In the genomic region with DNA sequence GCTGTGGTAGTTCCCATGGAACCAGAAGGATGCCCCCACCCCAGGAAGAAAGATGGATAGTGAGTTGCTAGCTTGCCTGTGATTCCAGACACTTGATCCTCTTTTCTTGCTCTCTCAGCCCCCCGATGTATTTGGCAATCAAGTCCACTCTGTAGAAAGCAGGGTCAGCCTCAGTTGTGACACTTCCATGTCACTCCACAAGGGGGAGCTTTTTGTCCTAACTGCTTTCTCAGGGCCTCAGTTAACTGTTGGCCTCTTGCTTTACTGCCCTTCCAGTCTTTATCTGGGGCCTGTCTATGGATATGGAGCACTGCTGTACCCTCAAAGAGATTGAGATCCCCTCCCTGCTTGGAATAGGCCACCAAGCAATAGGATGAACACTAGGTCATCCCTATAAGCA, we compare ENCODE assay signal across 8 mouse cellular contexts. TPM values are rescaled to one million over a fixed set of nuclear protein-coding genes. Genes with fewer than 3 reads are reported as not detected.
DNase-seq lines count a peak whose midpoint lies in the region; TF ChIP-seq lines count a peak whose summit lies in the region.
"Had no signal": no experiment of that assay in that cellular context is flagged by ENCODE, and none has a peak within 500 bp of the region (broad histone marks: within the 10 kb centered on the region; RNA-seq: fewer than 3 reads in every experiment).

No protein-coding gene starts in this region.

- dilution Hi-C loops in CH12.LX (cut with MboI; ENCODE audit: extremely low pct_ligation_motif_present, extremely low pct_unique_long_range_greater_than_20kb, low sequenced_read_pairs) = no loop called here

- H3K27me3 ChIP-seq in kidney, adult 2 months (replicated peaks; ENCODE audit: control insufficient read depth, insufficient read depth, low read length) = no peaks in the 10 kb centered on the region
- H3K27me3 ChIP-seq in CH12.LX (replicated peaks) = no peaks in the 10 kb centered on the region
- H3K27me3 ChIP-seq: limb, embryonic 15.5 days had no signal

- in situ Hi-C loops in CH12.LX (cut with MboI; ENCODE audit: low pct_ligation_motif_present, low pct_unique_long_range_greater_than_20kb, low sequenced_read_pairs) = no loop called here

- no peak overlapping the region for H3K4me2 ChIP-seq in CH12.LX (ENCODE audit: insufficient read depth, low read depth, poor library complexity, severe bottlenecking)
- H3K4me2 ChIP-seq: limb, embryonic 15.5 days had no signal

- no peak overlapping the region for H3K4me3 ChIP-seq in kidney, adult 2 months (ENCODE audit: insufficient read depth, low read depth, low read length)
- H3K4me3 ChIP-seq in CH12.LX (replicated peaks in 1 of 3; ENCODE audit: low read depth in 2 of 3, low read length in 2 of 3, poor library complexity in 1 of 3) = no peak overlapping the region
- H3K4me3 ChIP-seq: limb, embryonic 15.5 days had no signal

- peak; percentile 51 for TF ChIP-seq RAD21 in CH12.LX (IDR thresholded peaks at IDR 0.05; ENCODE audit: low read depth, low read length)

- H3K9me3 ChIP-seq in CH12.LX (replicated peaks; ENCODE audit: low read length) = no peaks in the 10 kb centered on the region
- H3K9me3 ChIP-seq: limb, embryonic 15.5 days had no signal

- no peak overlapping the region for H3K9ac ChIP-seq in CH12.LX (ENCODE audit: insufficient read depth, low read depth)
- H3K9ac ChIP-seq: limb, embryonic 15.5 days had no signal

- TF ChIP-seq POLR2A in kidney, adult 2 months (IDR thresholded peaks at IDR 0.05; ENCODE audit: low read depth, low read length) = no peak
- no peak for TF ChIP-seq POLR2A in CH12.LX (IDR thresholded peaks at IDR 0.05; ENCODE audit: low read depth, low read length)

- H3K4me1 ChIP-seq in kidney, adult 2 months (ENCODE audit: control insufficient read depth, insufficient read depth, low read length) = peaks cover 13% of the 10 kb centered on the region
- H3K4me1 ChIP-seq in CH12.LX (ENCODE audit: control insufficient read depth in 1 of 2, insufficient read depth in 2 of 2) = peaks cover 7 to 27% of the 10 kb centered on the region in 2 experiments

- H3K79me2 ChIP-seq in CH12.LX (replicated peaks; ENCODE audit: control insufficient read depth, extremely low read depth, insufficient read depth, poor library complexity, severe bottlenecking) = peaks cover 12% of the 10 kb centered on the region

- TF ChIP-seq EP300 in CH12.LX (IDR thresholded peaks at IDR 0.05; ENCODE audit: low read length) = no peak

- WGBS in kidney, adult 2 months = 40% methylated on average over 1 of the region's 1 CpGs

- DNase-seq in kidney, adult 2 months = peak; percentile 43
- no peak for DNase-seq in kidney, adult 8-10 months
- DNase-seq in A20 (ENCODE audit: low read depth, low spot score) (peak; percentile 63), CH12.LX (ENCODE audit: extremely low read depth) (peak; percentile 68)
- DNase-seq in embryo, embryonic 9.5 days (ENCODE audit: extremely low spot score) = peak; percentile 44
- peak; percentile 72 for DNase-seq in retina, postnatal 1 day
- DNase-seq in layer of hippocampus, adult 9-11 months = no peak

- peak; percentile 65 for TF ChIP-seq CTCF in kidney, adult 2 months (conservative IDR thresholded peaks at IDR 0.05; ENCODE audit: insufficient read depth, insufficient read length, low read depth, low read length)
- peak; percentile 80 for TF ChIP-seq CTCF in CH12.LX (conservative IDR thresholded peaks at IDR 0.05 in 1 of 2, IDR thresholded peaks at IDR 0.05 in 1 of 2; ENCODE audit: low read depth in 2 of 2, low read length in 2 of 2)

- H3K36me3 ChIP-seq in kidney, adult 2 months (ENCODE audit: control insufficient read depth, insufficient read depth, low read length) = no peaks in the 10 kb centered on the region
- H3K36me3 ChIP-seq in CH12.LX (replicated peaks in 1 of 2; ENCODE audit: control insufficient read depth in 1 of 2, insufficient read depth in 1 of 2, low read length in 1 of 2) = peaks cover 3 to 53% of the 10 kb centered on the region in 2 experiments

- no peak overlapping the region for H3K27ac ChIP-seq in kidney, adult 2 months (ENCODE audit: insufficient read depth, low read depth, low read length)
- no peak overlapping the region for H3K27ac ChIP-seq in CH12.LX (ENCODE audit: insufficient read depth, low read depth)
- H3K27ac ChIP-seq: limb, embryonic 15.5 days had no signal

TF ChIP-seq in CH12.LX, 34 proteins besides CTCF, POLR2A, EP300 and RAD21:
- TF ChIP-seq NELFE (IDR thresholded peaks at IDR 0.05; ENCODE audit: low read depth, low read length) (no peak), MAX (IDR thresholded peaks at IDR 0.05; ENCODE audit: low read length) (no peak), SMC3 (IDR thresholded peaks at IDR 0.05; ENCODE audit: low read depth, low read length) (peak; percentile 76), SIN3A (IDR thresholded peaks at IDR 0.05; ENCODE audit: low read length) (0 out of 2 replicates have a peak, but pooled peaks have one; percentile 23)

RNA-seq across cellular contexts. Expression of gene Tssc4, which starts 4.0 kb away (rescaled TPM):
- 64.8 and 74.5 TPM in 2 replicates for polyA plus RNA-seq in kidney, adult 2 months (2012; rRNA removed)
- total RNA-seq in CH12.LX (2012; rRNA removed) (49.8 and 58.7 TPM in 2 replicates), CH12.LX (2014; rRNA removed) (47.3 and 55.1 TPM in 2 replicates)
- polyA plus RNA-seq in CH12.LX (2012; ENCODE audit: insufficient read length, low read depth) = 44.1 and 49.6 TPM in 2 replicates

RNA-seq across cellular contexts. Expression of gene Cd81, which starts 20.5 kb away (rescaled TPM):
- polyA plus RNA-seq in kidney, adult 2 months (2012; rRNA removed) = 801 and 824 TPM in 2 replicates
- total RNA-seq in CH12.LX (2012; rRNA removed) (275 and 327 TPM in 2 replicates), CH12.LX (2014; rRNA removed) (334 and 352 TPM in 2 replicates)
- polyA plus RNA-seq in CH12.LX (2012; ENCODE audit: insufficient read length, low read depth) = 318 and 325 TPM in 2 replicates

RNA-seq across cellular contexts. Expression of gene Trpm5, which starts 21.4 kb away (rescaled TPM):
- 0.03 TPM in 2 replicates for polyA plus RNA-seq in kidney, adult 2 months (2012; rRNA removed)
- total RNA-seq in CH12.LX (2012; rRNA removed) (1.3 and 1.5 TPM in 2 replicates), CH12.LX (2014; rRNA removed) (1.1 and 1.4 TPM in 2 replicates)
- polyA plus RNA-seq in CH12.LX (2012; ENCODE audit: insufficient read length, low read depth) = 1.7 and 3.0 TPM in 2 replicates

RNA-seq across cellular contexts. Expression of gene Kcnq1, which starts 33.1 kb away (rescaled TPM):
- 24.0 and 27.5 TPM in 2 replicates for polyA plus RNA-seq in kidney, adult 2 months (2012; rRNA removed)
- total RNA-seq in CH12.LX (2012; rRNA removed) = not detected in 2 replicates
- not detected in 2 replicates for total RNA-seq in CH12.LX (2014; rRNA removed)
- not detected in 2 replicates for polyA plus RNA-seq in CH12.LX (2012; ENCODE audit: insufficient read length, low read depth)

Comparison
In these comparisons a context has a peak if more than half of its experiments do, and no peak if none do; other contexts are left out.
1. DNase-seq: peak in kidney, adult 2 months (single experiment), A20 (single experiment), CH12.LX (single experiment), embryo, embryonic 9.5 days (single experiment) and retina, postnatal 1 day (single experiment); none in kidney, adult 8-10 months (0 of 2) and layer of hippocampus, adult 9-11 months (single experiment).